Mouse (Mus musculus): Measurements from ENCODE around the gene Klk1b4. TPM values are rescaled to one million over a fixed set of nuclear protein-coding genes. Genes with fewer than 3 reads are reported as not detected.

Klk1b4 gene
- total and polyA plus RNA-seq, 2 experiments, result 2.0 to 7.4 TPM

DNA sequence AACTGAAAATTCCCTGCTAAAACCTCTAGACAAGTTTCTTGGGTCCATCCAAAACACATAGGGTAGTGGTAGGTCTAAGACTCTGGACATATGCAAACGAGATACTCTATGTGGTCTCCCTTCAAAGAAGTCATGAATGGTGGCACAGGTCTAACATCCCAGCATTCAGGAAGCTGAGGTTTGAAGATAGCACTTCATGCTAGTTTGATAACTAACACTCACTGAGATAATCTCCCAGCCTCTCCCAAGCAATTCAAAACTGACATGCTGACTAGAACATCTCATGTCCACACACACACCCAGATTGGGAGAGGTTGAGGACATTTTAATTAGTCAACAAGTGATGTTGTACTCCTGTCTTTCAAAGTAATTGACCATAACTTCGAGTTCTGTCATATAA is 32.7 kb downstream of the Klk1b4 start:
- no peaks in the 10 kb centered on the region for H3K36me3 ChIP-seq (ENCODE audit: control insufficient read depth, insufficient read depth, low read length)
- H3K9ac ChIP-seq (ENCODE audit: low read depth, low read length), result no peak overlapping the region
- H3K4me1 ChIP-seq (ENCODE audit: control insufficient read depth, insufficient read depth, low read length), result peaks cover 4% of the 10 kb centered on the region; the same call in 1 of the 2 replicates
- H3K27me3 ChIP-seq (ENCODE audit: control insufficient read depth, insufficient read depth, low read length), result no peaks in the 10 kb centered on the region
- no peak for DNase-seq (ENCODE audit: extremely low read depth, low read depth, low spot score)
- TF ChIP-seq POLR2A (IDR thresholded peaks at IDR 0.05; ENCODE audit: extremely low read depth, insufficient read depth, low read length) (no peak), CTCF (IDR thresholded peaks at IDR 0.05; ENCODE audit: low read depth, low read length) (no peak)
- H3K4me3 ChIP-seq (ENCODE audit: insufficient read depth, low read depth, low read length), result no peak overlapping the region
- H3K27ac ChIP-seq (replicated peaks; ENCODE audit: insufficient read depth, low read depth, low read length), result no peak overlapping the region
- 67% methylated on average over 2 of the region's 2 CpGs for WGBS
- no peaks in the 10 kb centered on the region for H3K79me2 ChIP-seq (ENCODE audit: control insufficient read depth, insufficient read depth, low read length)

DNA sequence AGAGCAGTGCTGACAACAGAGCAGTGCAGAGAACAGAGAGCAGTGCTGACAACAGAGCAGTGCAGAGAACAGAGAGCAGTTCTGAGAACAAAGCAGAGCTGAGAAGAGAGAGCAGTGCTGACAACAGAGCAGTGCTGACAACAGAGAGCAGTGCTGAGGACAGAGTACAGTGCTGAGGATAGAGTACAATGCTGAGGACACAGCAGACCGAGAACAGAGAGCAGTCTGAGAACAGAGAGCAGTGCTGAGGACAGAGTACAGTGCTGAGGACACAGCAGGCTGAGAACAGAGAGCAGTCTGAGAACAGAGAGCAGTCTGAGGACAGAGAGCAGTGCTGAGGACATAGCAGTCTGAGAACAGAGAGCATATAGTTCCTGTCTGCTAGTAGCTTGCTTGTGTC is 33.5 kb downstream of the Klk1b4 start:
- Histone ChIP-seq H3K27me3 (ENCODE audit: control insufficient read depth, insufficient read depth, low read length) (no peaks in the 10 kb centered on the region), H3K36me3 (ENCODE audit: control insufficient read depth, insufficient read depth, low read length) (no peaks in the 10 kb centered on the region), H3K9ac (ENCODE audit: low read depth, low read length) (no peak overlapping the region), H3K4me3 (ENCODE audit: insufficient read depth, low read depth, low read length) (no peak overlapping the region), H3K4me1 (ENCODE audit: control insufficient read depth, insufficient read depth, low read length) (peaks cover 7% of the 10 kb centered on the region), H3K79me2 (ENCODE audit: control insufficient read depth, insufficient read depth, low read length) (no peaks in the 10 kb centered on the region), H3K27ac (replicated peaks; ENCODE audit: insufficient read depth, low read depth, low read length) (no peak overlapping the region)
- DNase-seq (ENCODE audit: extremely low read depth, low read depth, low spot score), result peak; percentile 77
- WGBS, result 18% methylated on average over 1 of the region's 1 CpGs
- TF ChIP-seq POLR2A (IDR thresholded peaks at IDR 0.05; ENCODE audit: extremely low read depth, insufficient read depth, low read length) (no peak), CTCF (IDR thresholded peaks at IDR 0.05; ENCODE audit: low read depth, low read length) (no peak)

DNA sequence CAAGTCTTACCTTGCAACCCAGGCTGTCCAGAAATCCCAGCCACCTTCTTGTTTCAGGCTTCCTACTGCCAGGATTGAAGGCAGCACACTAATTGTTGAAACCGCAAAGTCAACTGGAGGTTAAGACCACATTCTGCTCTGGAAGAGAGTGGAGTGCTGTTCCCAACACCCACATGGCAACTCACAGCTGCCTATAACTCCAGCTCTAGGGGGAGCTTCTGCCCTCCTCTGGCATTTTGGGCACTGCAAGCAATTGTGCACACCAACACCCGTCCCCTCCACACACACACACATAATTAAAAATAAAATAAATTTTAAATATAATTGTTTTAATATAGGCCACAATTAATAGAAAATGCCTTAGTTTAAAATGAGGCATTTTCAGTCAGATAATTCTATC is 33.9 kb downstream of the Klk1b4 start:
- Histone ChIP-seq H3K27ac (replicated peaks; ENCODE audit: insufficient read depth, low read depth, low read length) (no peak overlapping the region), H3K4me3 (ENCODE audit: insufficient read depth, low read depth, low read length) (no peak overlapping the region), H3K79me2 (ENCODE audit: control insufficient read depth, insufficient read depth, low read length) (no peaks in the 10 kb centered on the region), H3K9ac (ENCODE audit: low read depth, low read length) (no peak overlapping the region), H3K27me3 (ENCODE audit: control insufficient read depth, insufficient read depth, low read length) (no peaks in the 10 kb centered on the region), H3K36me3 (ENCODE audit: control insufficient read depth, insufficient read depth, low read length) (no peaks in the 10 kb centered on the region), H3K4me1 (ENCODE audit: control insufficient read depth, insufficient read depth, low read length) (peaks cover 7% of the 10 kb centered on the region)
- DNase-seq (ENCODE audit: extremely low read depth, low read depth, low spot score), result no peak
- TF ChIP-seq CTCF (IDR thresholded peaks at IDR 0.05; ENCODE audit: low read depth, low read length), result peak; percentile 26; the same call in 1 of the 2 replicates
- TF ChIP-seq POLR2A (IDR thresholded peaks at IDR 0.05; ENCODE audit: extremely low read depth, insufficient read depth, low read length), result no peak
- 75% methylated on average over 2 of the region's 2 CpGs for WGBS

DNA sequence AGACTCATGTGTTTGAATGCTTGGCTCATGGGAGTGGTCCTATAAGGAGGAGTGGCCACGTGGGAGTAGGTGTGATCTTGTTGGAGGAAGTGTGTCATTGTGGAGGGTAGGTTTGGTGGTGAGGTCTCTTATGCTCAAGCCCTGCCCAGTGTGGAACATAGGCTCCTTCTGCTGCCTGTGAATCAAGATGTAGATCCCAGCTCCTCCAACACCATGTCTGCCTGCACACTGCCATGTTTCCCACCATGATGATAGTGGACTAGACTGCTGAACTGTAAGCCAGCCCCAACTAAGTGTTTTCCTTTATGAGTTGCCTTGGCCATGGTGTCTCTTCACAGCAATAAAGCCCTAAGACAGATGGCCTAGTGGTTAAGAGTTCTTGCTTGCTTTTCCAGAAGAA is 36.8 kb downstream of the Klk1b4 start:
- no peak for DNase-seq (ENCODE audit: extremely low read depth, low read depth, low spot score)
- WGBS, result 61% methylated on average over 1 of the region's 1 CpGs
- Histone ChIP-seq H3K9ac (ENCODE audit: low read depth, low read length) (no peak overlapping the region), H3K27me3 (ENCODE audit: control insufficient read depth, insufficient read depth, low read length) (no peaks in the 10 kb centered on the region), H3K4me1 (ENCODE audit: control insufficient read depth, insufficient read depth, low read length) (peaks cover 8% of the 10 kb centered on the region), H3K4me3 (ENCODE audit: insufficient read depth, low read depth, low read length) (no peak overlapping the region), H3K27ac (replicated peaks; ENCODE audit: insufficient read depth, low read depth, low read length) (no peak overlapping the region), H3K79me2 (ENCODE audit: control insufficient read depth, insufficient read depth, low read length) (no peaks in the 10 kb centered on the region), H3K36me3 (ENCODE audit: control insufficient read depth, insufficient read depth, low read length) (peaks cover 4% of the 10 kb centered on the region)
- TF ChIP-seq POLR2A (IDR thresholded peaks at IDR 0.05; ENCODE audit: extremely low read depth, insufficient read depth, low read length) (no peak), CTCF (IDR thresholded peaks at IDR 0.05; ENCODE audit: low read depth, low read length) (no peak)

DNA sequence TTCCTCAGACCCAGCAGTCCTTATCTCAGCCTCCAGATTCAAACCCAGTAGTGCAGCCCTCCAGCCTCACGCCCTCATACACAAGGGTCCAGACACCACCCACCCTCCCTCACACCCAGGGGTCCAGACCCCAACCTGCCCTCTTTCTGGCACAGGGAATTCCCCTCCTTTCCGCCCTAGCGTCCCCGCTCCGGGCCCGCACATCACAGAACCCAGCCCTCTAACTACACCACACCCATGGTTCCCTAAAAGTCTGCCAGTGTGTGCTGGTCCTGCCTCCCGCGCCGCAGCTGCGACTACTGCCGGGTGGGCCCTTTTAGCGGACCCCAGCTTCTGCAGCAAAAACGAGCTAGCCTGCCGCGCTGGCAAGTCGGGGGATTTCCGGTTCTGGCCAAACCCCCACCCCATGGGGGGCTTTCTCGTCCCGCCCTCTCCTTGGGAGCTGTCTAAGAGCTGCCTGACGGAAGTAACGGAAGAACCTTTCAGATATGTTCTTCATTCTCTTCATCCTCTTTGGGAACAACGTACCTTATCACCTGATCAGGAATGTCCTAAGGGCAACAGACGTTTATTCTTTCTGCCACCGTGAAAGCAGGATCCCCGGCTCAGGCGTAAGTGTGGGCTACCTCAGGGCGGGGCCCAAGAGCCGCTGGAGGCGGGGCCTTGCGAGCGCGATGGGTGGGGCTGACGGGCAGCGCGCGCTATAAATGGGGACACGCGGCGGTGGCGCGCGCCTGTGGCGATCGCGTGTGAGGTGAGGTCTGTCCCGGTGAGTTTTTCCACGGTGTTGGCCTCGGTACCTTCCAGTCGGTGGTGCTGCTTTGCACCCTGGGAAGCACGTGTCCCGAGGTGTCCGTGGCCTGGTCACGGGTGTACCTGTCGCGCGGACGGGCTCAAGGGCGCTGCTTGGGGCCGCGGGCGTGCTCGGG is 39.1 kb downstream of the Klk1b4 start, which contains the start of the genes 1700028J19Rik and 2410002F23Rik:
Gene 1700028J19Rik, minus strand, starts transcription at position 641 of the 929 bp plus-strand sequence.
Gene 2410002F23Rik, plus strand, starts transcription at position 668 of the 929 bp plus-strand sequence.
- Histone ChIP-seq H3K36me3 (ENCODE audit: control insufficient read depth, insufficient read depth, low read length) (peaks cover 6% of the 10 kb centered on the region), H3K4me3 (ENCODE audit: insufficient read depth, low read depth, low read length) (peak within 1 kb of the TSS; percentile 98), H3K79me2 (ENCODE audit: control insufficient read depth, insufficient read depth, low read length) (no peaks in the 10 kb centered on the region), H3K27me3 (ENCODE audit: control insufficient read depth, insufficient read depth, low read length) (no peaks in the 10 kb centered on the region), H3K27ac (replicated peaks; ENCODE audit: insufficient read depth, low read depth, low read length) (peak within 1 kb of the TSS; percentile 86), H3K4me1 (ENCODE audit: control insufficient read depth, insufficient read depth, low read length) (peaks cover 5% of the 10 kb centered on the region), H3K9ac (ENCODE audit: low read depth, low read length) (peak within 1 kb of the TSS; percentile 76)
- peak; percentile 71 for DNase-seq (ENCODE audit: extremely low read depth, low read depth, low spot score)
- WGBS, result under 1% methylated on average over 62 of the region's 62 CpGs
- TF ChIP-seq POLR2A (IDR thresholded peaks at IDR 0.05; ENCODE audit: extremely low read depth, insufficient read depth, low read length) (peak; percentile 98), CTCF (IDR thresholded peaks at IDR 0.05; ENCODE audit: low read depth, low read length) (no peak)

All from liver, adult 2 months (tissue).